Mouse (Mus musculus) layer of hippocampus, adult 8-10 months (tissue): ENCODE measurements at regions not wholly inside any gene's neighbourhood (a gene's known extent, or its start where the extent isn't known, plus 50 kb on each side); places are given as distances from the start of the nearest gene placed in this dataset.

Experiments
- DNase-seq, 2 experiments: peaks; one replicate each; pipeline ENCODE4 v3.0.0; 2022; ENCODE audit warnings: low spot score in 2 of 2

GRCm38 (mm10) chr10:72551561-72551960, 103.1 kb upstream of the Zwint start:
- no peak for DNase-seq

DNA sequence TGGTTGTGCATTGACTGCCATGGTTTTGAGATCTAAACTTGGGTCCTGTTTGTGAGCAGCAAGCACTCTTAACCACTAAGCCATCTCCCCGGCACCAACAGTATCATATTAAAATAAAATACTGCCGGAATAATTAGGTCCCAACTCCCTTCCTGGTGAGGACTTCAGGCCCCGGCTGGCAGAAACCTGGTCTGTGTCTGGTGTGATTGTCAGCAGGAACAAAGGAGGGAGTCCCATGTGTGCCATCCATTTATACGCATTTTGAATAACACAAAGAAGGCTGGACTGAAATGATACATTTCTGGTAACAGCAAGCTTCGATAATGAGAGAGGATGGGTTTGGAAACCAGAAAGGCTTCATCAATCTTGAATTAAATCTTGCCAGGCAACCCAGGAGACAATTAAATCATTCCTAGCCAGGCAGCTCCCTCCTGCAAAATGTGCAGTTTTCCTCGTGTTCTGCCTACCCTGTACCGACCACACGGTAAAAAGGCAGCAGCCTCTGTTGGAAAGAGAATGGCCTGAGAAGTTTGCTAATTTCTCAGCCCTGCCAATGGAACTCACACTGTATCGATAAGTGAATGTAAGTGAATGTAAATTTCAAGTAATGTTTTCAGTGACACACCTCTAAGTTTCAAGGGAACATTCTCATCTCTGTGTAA, 80.5 kb upstream of the Zwint start:
- no peak for DNase-seq

GRCm38 (mm10) chr10:72577713-72578112, 76.9 kb upstream of the Zwint start:
- no peak for DNase-seq

DNA sequence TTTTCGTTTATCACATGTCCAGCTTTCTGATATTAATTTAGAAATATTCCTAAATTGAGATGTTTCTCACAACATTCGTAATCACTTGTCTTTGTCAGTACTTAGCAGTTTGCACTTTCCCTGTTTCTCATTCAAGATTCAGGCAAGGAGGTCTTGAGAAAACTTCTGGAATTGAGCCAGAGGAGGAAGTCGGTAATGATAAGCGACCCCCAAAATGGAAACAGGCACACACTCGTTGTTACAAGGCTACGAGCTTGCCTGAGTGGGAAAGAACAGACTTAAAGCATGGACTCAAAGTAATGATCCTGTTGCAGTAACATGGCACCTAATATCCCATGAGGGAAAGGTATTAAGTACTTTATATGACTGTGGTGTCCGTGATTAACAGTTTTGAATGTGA, 76.1 kb upstream of the Zwint start:
- DNase-seq, result no peak

- DNase-seq, result no peak
Measured at GRCm38 (mm10) chr10:72581311-72581710, 73.3 kb upstream of the Zwint start.

GRCm38 (mm10) chr10:72588561-72588960, 66.1 kb upstream of the Zwint start:
- DNase-seq, result no peak

DNA sequence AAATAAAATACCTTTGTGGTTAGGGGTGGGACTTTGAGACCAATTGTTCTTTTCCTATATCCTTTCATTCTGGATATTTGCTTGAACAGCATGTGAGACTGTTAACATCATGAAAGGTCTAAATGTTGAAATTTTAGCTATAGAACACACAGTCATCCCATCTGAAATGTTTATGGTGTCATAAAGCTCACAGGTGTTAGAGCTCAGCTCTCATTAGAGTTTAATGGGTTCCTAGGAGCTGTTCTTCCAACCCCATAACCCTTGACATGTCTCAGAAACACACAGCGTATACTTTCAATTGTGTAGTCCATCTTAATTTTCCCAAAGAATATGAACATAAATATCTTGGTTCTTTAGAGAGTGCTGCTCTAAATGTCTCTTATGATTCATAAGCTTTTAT, 61.6 kb upstream of the Zwint start:
- DNase-seq, result no peak
